Mouse (Mus musculus): ENCODE data around the gene Ncoa5.

DNA sequence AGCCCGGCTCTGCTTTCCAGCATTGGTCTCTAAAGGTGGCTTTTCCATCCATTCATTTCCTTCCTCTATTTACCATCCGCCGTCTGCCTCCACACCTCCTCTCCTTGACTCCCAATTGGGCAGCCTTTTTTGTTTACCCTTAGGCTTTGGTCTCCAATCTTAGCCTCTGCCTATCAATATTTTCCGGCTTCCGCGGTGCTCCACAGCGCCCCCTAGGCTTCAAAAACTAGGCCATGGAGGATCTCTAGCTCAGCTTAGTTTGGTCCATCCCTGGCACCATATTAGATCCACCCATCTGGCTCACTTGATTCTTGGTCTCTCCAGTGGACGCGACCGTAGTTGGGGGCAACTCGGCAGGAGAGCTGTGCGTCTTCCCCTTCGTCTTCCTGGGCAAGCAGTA is 84.2 kb downstream of the Ncoa5 start:
- TF ChIP-seq POLR2A (IDR thresholded peaks at IDR 0.05; ENCODE audit: extremely low read depth, insufficient read depth, low read length) = no peak
- peak; percentile 62 for TF ChIP-seq CTCF (IDR thresholded peaks at IDR 0.05; ENCODE audit: low read depth, low read length)

All from liver, adult 2 months (tissue).